Mouse (Mus musculus): ENCODE measurements at regions not wholly inside any gene's neighbourhood (a gene's known extent, or its start where the extent isn't known, plus 50 kb on each side); places are given as distances from the start of the nearest gene placed in this dataset.

DNA sequence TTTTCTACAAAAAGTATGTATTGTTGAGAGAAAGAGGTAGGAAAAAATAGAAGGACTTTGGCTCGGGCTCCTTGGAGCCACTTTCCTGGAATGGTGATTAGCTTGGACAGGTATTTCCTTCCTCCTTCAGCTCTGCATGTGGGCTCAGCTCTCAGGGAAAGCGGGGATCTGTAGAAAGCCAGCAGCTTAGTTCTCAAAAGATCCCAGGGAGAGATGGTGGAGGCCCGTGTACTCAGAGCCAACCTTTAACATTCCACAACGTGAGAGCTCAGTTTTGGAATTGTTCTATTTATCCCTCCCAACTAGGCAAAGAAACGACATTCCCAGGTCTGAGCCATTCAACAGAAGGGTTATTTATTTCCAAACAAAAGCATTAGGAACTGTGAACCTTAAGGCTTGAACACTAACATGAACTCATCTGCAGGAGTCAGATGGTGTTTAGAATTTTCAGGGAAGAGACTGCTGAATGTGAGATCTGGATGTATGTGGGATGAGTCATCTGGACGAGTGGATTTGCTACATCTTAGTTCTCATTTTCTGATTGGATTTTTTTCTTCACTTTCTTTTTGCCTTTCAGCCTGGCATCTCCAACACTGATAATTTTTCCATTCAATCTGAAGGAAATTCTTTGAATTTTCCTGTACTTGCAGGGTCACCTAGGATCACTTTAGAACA lies 428.6 kb upstream of the Tnp1 start:
- no peak for DNase-seq (ENCODE audit: low spot score)

DNA sequence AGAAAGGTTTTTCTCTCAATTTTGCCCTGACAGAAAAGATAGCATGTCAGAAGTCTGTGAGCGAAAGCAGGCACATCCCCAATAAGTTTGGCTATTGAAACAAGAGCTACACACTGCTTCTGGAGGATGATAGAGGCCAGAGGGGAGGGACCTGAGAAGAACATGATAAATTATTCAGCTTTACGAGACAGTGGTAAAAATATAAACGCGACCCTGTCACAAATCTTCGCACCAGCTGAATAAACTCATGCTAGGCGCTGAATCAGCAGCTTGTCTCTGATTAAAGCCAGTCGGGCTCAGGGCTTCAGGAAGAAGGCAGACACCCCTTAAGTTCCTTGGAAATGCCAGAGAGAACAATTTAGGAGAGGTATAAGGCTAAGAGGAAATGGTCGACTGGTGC lies 422.7 kb upstream of the Tnp1 start:
- no peak for DNase-seq (ENCODE audit: low spot score)

DNA sequence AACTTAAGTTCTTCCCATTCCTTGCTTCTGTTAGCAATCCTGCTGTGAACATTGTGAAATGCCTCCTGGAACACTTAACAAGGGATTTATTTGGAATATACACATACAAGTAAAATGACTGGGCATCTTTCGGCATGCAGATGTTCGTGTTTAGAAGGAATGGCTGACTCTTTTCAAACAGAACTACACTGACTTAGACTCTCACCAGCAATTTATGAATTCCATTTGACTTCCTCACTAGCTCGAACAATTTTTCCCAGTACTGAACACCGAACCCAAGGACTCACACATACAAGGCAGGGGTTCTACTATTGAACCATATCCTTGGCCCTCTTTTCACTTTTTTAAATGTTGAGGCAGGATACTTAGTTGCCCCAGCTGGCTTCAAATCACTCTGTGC lies 412.4 kb upstream of the Tnp1 start:
- no peak for DNase-seq (ENCODE audit: low spot score)

DNA sequence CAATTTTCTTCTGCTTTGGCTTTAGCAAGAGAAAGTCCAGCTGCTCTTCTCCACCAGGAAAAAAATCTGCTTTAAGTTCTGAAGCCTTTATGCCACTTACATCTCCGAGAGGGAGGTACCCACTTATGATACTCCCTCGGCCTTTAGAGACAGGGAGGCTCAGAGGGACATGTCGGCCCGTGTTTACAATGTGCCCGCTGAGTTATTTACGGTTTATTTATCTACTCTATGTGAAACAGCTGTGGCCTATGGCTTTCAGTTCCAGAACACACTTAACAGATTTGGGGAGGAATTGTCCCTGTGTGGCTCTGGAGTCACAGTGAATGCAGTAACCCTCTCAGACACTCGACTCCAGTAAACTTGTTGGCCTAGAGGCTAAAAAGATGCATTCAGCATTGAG lies 409.3 kb upstream of the Tnp1 start:
- no peak for DNase-seq (ENCODE audit: low spot score)

DNA sequence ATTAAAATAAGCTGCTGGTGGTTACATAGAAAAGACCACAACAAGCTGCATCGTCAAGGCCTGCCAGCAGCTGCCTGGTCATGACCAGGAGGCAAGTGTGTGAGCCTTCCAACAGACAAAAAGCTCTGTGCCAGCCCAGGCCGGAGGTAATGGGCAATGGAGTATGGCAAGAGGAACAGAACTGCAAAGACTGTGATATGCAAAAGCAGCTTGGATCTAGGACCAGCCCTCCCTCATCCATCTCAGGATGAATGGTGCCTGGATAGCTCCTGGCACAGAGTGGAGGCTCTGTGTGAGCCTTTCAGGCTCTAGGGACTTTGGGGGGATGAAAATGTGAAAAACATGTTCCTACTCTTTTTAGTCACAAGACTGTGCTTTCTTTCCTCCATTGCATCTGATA lies 402.5 kb upstream of the Tnp1 start:
- DNase-seq (ENCODE audit: low spot score), result no peak

DNA sequence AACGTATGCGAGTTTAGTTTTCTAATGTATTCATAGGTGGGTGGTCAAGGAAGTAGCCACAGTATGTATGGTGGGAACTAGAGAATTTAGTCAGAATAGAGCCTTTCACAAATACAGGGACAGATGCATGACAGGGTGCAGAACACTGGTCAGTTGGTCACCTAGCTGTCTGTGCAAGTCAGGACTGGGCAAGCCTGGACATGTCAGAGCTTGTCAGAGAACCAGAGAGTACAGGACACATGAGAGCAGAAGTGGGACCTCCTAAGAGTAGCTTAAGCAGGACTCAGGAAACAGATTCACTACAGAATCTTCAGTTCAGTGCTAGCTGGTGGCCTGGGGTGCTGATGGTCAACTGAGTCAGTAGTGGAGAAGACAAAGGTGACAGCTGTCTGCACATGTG lies 395.7 kb upstream of the Tnp1 start:
- no peak for DNase-seq (ENCODE audit: low spot score)

DNA sequence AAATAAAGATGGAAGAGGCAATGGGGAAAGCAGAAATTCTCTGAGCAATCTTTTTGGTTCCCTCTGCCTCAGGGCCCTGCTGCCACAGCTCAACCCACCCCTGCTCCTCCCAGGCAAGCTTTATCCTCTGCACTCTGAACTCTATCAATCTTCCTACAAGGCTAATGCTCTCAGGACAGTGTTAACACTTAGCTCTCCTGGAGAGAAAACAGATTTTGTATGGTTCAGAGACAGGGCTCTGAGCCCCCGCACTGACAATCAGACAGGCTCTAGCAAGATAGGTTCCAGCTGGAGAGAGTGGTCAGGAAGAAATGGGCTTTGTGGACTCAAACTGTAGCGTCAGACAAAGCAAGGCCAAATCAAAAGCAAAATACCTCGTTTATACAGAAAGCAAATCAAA lies 383.5 kb upstream of the Tnp1 start:
- DNase-seq (ENCODE audit: low spot score), result no peak

DNA sequence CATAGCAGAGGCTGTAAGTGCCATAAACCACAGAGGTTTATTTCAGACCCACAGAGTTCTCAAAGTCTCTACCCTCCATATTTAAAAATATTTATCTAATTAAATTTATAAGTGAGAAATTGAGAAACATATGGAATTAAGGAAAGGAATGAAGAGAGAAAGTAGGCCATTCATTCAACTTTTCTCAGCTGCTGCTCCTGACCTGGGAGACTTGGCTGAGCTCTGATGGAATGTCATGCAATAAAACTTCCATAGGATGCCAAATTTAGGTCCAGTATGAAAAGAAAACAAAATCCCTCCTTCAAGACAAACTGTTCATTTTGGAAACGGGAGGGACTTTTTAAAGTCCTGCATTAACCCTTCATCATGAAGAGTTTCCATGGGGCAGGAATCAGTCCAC lies 379.3 kb upstream of the Tnp1 start:
- no peak for DNase-seq (ENCODE audit: low spot score)

DNA sequence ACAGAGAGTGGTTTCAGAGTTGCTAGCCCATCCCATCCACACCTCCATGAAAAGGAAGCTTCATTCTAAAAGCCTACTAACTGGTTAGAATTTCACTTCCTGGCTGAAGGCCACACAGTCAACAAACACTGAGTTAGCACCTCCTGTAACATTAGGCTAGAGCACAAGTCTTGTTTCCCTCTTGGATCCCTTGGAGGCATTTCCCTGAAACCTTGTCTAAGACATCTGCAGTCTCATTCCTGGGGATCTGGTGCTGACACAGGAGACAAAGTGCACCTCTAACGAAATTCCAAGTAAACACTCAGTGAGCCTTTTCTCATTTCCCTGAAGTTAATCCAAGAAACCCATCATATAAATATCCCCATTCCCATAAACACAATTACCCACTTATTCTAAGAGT lies 378.8 kb upstream of the Tnp1 start:
- no peak for DNase-seq (ENCODE audit: low spot score)

DNA sequence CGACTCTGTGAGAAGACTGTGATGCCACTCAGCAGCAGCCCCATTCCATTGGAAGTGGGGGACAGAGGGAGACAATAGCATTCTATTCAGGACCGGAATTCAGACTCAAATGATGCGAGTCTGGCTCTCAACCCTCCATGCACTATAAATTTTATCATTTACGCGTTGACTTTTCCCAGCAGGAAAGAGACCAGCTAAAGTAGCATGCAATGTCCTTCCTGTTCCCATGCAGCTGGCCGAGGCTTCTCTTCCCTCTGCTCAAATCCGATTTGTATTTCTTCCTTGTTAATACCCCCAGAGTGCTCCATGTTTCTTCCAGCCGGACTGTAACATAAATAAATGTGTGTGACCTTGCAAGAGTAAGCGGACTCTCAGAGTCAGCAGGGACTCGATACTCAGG lies 376.4 kb upstream of the Tnp1 start:
- no peak for DNase-seq (ENCODE audit: low spot score)

DNA sequence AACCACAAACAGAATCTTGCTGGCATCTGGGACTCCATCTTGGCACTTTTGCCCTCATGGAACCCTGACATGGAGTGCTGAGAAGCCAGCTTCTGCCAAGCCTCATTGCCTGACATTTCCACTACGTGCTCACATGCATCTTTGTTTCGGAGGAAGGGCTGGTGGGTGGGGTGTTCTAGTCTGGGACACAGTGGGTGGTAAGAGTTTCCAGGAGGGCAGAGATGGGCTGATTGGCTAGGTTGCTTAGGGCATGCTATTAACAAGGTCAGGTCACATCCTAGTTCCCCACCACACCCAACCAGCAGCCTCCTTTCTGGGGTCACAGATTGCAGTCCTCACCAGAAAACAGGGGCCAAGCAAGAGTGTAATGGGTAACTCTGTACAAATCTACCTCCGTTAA lies 374.3 kb upstream of the Tnp1 start:
- no peak for DNase-seq (ENCODE audit: low spot score)

DNA sequence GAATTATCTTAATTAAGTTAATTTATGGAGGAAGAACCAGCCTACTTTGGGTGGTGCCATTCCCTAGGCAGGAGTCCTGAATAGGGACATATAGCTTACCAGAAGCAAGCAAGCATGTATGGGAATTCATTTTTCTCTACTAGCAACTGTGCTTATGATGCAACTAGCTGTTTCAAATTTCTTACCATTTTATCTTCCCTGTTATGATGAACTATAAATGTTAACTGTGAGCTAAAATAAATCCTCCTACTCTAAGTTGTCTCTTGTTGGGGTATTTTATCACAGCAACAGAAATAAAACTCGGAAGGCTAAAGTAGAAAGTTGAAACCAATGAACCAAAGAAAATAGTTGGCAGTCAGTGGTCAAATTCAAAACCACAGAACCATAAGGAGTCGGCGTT lies 373.5 kb upstream of the Tnp1 start:
- no peak for DNase-seq (ENCODE audit: low spot score)

DNA sequence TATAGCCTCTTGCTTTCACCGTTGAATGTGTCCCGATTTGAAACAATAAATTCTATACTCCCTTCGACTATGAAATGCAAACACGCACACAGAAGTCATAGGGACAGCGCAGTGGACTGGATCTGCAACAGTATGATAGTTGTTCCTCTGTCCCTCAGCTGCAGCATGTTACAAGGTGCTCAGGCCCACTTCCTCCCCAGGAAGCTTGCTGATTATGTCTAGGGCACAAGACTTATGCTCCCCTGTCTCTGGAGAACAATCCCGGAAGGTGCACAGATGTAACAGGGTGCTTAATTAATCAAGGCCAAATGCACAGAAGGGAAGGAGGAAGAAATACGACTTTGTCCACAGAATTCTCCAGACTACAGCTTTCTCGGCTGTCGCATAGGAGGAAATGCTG lies 365.9 kb upstream of the Tnp1 start:
- DNase-seq (ENCODE audit: low spot score), result no peak

DNA sequence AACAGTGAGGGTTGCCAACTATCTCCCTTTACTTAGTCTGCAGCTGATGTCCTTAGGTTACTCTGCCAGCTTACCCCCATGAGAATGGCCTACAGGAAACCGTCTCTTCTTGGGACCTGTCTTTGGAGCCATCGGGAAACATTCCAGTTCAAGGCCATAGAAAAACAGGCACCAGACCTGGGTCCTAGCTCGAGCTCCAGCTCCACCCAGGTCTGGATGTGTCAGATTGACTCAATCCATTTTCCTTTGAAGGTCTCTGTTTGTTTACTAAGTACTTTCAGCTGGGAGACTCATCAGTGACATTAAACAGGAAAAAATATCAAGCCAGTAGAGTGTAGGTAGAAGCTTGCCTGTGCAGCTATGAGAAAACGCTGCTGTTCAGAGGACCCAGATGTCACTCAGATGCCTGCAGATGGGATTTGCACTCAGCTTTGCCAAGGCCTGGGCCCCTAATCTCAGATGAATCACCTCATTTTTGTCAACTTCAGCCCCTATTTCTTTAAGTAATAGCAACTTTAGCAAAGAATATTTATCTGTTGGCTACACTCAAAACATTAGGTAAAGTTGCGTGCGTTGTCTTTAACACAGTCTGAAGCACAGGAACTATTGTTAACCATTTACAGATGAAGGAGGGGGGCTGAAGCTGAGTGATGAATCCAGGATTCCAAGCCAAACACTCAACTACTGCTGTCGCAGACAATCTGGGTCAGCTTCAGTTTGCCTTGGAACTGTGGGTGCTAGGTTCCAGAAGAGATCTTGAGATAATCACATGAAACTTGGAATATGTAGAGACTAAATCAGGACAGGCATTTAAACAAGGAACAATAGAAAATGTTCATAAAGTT lies 359.0 kb upstream of the Tnp1 start:
- DNase-seq (ENCODE audit: low spot score), result no peak

DNA sequence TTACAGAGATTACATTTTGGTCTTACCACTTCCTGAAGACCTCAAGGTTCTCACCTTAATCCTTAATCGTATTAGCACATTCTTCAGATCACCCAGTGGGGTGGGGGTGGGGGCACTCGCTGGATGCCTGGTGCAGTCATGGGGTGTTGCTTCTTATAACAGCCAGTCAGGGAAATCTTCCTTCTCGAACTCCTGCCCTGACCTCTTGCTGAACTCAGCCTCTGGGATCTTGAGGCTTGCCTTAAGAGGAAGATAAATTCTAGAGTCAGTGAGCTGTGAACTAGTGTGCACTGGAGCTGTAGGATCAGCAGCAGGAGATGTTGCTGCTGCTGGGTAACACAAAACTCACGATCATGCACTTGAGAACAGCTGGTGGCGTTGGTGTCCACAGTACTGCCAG lies 352.5 kb upstream of the Tnp1 start:
- DNase-seq (ENCODE audit: low spot score), result no peak

DNA sequence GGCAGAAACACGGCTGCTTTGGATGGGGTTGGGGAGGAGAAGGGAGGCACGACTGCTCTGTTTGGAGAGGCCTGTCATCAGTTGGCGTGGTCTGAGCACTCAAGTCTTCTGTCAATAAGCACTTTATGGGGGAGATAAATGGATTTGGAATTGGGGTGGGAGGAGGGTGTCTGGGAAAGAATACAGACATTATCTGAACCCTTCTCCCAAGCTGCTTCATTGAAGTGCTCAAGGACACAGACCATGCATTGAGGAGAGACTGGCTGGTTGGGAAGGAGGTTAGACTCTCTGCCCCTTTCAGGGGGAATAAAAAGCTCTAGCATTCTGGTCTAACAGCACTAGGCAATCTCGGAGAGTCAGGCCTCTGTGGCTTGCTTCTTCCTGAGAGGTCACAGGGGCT lies 350.1 kb upstream of the Tnp1 start:
- no peak for DNase-seq (ENCODE audit: low spot score)

DNA sequence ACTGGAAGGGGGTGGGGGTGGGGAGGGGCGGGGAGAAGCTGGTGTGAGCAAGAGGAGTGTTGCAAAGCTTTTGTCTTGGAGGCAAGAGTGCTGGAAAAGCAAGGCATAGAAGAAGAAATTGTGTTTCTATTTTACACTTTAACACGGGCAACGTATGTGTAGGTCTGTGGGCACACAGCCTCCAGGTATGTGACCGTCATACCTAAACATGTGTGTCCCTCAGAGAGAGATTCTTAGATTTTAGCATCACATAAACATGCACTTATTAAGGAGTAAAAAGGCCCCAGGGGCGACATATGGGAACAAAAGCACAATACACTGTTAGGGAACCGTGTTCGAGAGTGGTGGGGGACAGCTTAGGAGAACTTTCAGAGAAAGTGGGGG lies 348.6 kb upstream of the Tnp1 start:
- DNase-seq (ENCODE audit: low spot score), result no peak

DNA sequence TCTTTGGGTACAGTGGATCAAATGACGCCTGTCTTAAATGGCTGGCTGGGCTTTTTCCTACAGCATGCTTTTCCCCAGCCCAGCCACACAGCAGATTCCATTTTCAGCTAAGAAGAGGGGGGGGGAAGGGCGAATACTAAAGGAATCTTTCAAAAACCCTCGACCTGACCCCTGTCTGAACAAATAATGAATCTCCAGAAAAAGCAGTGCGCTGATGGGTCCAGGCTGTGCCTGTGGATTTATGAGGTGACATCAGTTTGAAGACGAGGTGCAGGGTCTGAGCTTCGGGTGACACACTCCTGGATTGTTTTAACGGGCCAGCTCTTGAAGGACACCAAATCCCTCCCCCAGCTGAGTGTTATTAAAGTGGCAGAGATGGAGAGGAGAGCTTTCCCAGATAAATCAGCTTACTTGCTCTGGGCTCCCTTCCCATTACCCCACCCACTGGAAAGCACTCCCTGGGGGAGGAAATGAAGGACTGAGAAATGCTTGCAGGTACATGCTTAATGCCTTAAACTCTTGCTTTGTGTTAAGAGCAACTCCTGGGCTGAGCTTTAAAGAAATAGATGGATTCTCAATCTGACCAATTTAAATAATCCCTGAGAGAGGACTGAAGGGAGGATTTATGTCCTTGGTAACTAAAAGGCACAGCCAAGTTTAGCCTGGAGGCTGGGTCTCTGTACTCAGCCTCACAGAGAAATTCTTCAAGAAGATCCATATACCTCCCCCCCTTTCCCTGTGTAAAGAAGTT lies 348.0 kb upstream of the Tnp1 start:
- DNase-seq (ENCODE audit: low spot score), result no peak

DNA sequence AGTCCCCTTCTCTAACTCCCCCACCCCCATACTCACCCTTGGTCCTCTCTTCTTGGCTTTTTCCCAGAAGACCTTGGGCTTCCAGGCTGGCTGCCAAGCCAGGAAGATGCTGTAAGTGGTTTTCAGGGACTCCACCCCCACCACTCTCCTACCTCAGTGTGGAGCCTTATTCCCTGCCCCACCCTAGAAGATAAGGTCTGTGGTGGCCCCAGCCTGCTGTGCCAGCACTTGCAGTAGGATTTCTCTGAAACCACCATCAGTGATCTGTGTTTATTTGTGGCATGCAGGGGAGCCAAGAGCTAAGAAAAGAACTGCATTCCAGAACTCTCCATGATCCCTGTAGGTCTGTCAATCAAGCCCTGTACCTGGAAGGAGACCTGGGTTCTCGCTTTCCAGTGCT lies 346.4 kb upstream of the Tnp1 start:
- peak; percentile 25 for DNase-seq (ENCODE audit: low spot score)

DNA sequence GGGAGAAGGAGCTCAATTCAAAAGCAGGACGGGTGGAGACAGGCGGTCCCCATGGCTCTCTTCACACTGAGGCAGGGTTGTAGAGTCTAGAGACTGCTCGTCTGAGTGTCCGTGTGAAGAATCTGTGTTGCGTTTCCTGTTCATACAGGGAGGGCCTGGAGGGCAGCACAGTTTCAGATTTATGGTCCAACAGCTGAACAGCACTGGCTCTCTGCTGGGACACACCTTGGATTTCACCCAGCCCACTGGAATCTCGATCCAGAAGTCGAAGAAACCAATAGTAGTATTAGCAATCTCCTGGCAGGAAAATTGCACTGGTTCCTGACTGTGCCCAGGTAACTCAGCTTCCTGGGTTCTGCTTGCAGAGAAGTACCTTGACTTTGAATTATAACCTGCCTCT lies 345.6 kb upstream of the Tnp1 start:
- DNase-seq (ENCODE audit: low spot score), result no peak

DNA sequence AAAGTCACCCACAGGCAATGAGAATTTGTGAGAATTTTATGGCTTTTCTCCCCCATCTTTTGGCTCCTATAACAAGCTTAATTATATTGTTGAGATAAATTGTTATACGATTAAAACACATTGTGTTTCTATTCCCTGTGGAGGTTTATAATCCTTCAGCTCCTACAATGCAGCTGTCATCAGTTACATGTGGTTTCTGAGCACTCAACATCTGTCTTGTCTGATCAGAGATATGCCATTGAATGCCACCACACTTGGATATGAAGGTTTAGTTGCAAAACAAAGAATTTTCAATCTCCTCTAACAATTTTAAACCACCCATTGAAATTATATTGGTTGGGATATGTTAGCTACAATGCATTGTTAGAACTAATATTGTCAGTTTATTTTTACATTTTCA lies 338.7 kb upstream of the Tnp1 start:
- no peak for DNase-seq (ENCODE audit: low spot score)

DNA sequence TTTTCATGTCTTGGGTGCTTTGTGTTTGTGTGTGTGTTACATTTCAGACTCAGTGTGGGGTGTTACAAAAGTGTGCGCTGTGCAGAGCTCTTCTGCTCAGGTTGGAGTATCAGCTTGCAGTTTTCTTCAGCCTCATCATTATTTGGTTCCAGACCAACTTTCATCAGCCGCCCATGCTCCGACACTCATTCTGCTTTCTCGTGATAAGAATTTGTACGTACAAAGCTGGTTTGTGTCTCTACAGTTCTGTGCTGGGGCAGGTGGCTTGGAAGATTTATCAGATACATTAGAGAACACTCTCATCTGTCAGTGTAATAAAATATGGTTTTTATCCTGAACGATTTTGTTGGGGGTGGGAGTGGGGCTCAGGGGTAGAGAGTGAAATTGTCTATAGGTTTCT lies 332.8 kb upstream of the Tnp1 start:
- DNase-seq (ENCODE audit: low spot score), result no peak

DNA sequence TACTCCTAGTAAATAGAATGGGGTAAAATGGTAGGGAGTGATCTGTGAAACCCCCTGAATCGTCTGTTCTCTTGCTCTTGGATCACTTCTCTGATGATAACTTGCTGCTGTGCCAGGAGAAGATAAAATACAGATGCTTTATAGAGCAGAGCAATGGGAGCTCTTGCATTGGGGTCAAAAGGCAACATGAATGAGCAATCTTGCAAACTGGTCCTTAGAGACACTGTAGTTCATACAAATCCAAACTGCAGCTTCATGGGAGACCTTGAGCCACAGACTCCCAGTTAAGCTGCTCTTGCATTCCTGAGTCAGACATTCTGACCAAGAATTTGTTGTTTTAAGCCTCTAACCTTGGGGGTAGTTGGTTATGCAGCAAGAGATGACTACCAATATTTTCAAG lies 328.9 kb upstream of the Tnp1 start:
- no peak for DNase-seq (ENCODE audit: low spot score)

Measured in urinary bladder, adult 2 months (tissue).